Mouse (Mus musculus) embryonic facial prominence, embryonic 10.5 days (tissue): ENCODE data around the gene Hoxc11. TPM values are rescaled to one million over a fixed set of nuclear protein-coding genes. Genes with fewer than 3 reads are reported as not detected.

Source experiments
- DNase-seq: peaks from one replicate; pipeline ENCODE4 v3.0.0-alpha.2; 2017; ENCODE audit warnings: low spot score
- H3K27ac ChIP-seq: fragments of 300-500 bp; sonication (generic); replicated peaks from 2 replicates; pipeline ENCODE4 v1.5.1; 2016; ENCODE audit warnings: mild to moderate bottlenecking
- H3K27me3 ChIP-seq: fragments of 300-500 bp; sonication (generic); replicated peaks from 2 replicates; pipeline ENCODE4 v1.6.1; 2016; ENCODE audit warnings: low read depth, mild to moderate bottlenecking; ENCODE audit not compliant: poor library complexity, severe bottlenecking
- H3K36me3 ChIP-seq: fragments of 300-500 bp; sonication (generic); replicated peaks from 2 replicates; pipeline ENCODE4 v1.6.1; 2016; ENCODE audit warnings: mild to moderate bottlenecking, moderate library complexity
- H3K4me1 ChIP-seq: fragments of 300-500 bp; sonication (generic); 2 replicates; pipeline ENCODE4 v1.6.1; 2016
- H3K4me3 ChIP-seq: fragments of 300-500 bp; sonication (generic); 2 replicates; pipeline ENCODE4 v1.5.1; 2016; ENCODE audit warnings: mild to moderate bottlenecking, moderate library complexity
- H3K9me3 ChIP-seq: fragments of 300-500 bp; sonication (generic); 2 replicates; pipeline ENCODE4 v1.6.1; 2016; ENCODE audit warnings: mild to moderate bottlenecking
- WGBS: fragments of 180-500 bp; shearing (Covaris S2); methylation state at CpG from one replicate; pipeline ENCODE4 v1.1.7; 2016; 5-methylcytosine and 5-hydroxymethylcytosine counted together
- polyA plus RNA-seq: library from polyadenylated mRNA; unstranded; fragments of >200 nt; fragmentation: Nextera tagmentation; extraction: Ambion mirVana; gene quantifications from 2 replicates; pipeline ENCODE4 v1.2.1, GENCODE M21; 2016

The Hoxc11 gene
- polyA plus RNA-seq, 1 experiment from 2014 or later = not detected

- DNase-seq = no peak
- Histone ChIP-seq H3K9me3 (no peaks in the 10 kb centered on the region), H3K27ac (no peak overlapping the region), H3K36me3 (no peaks in the 10 kb centered on the region), H3K4me1 (peaks cover 7% of the 10 kb centered on the region; the same call in 1 of the 2 replicates), H3K27me3 (peaks cover 100% of the 10 kb centered on the region), H3K4me3 (no peak overlapping the region)
- WGBS = 2% methylated on average over 13 of the region's 13 CpGs
These were observed 8.3 kb downstream of the Hoxc11 start for GRCm38 (mm10) chr15:102962492-102962891.

GRCm38 (mm10) chr15:102963259-102963658 is 9.0 kb downstream of the Hoxc11 start:
- Histone ChIP-seq H3K27me3 (peaks cover 100% of the 10 kb centered on the region), H3K36me3 (no peaks in the 10 kb centered on the region), H3K9me3 (no peaks in the 10 kb centered on the region), H3K4me1 (peaks cover 7% of the 10 kb centered on the region; the same call in 1 of the 2 replicates), H3K27ac (no peak overlapping the region), H3K4me3 (no peak overlapping the region)
- DNase-seq = no peak
- WGBS = 2% methylated on average over 8 of the region's 8 CpGs

- WGBS = 1% methylated on average over 28 of the region's 28 CpGs
- H3K4me3 ChIP-seq = no peak overlapping the region
These were observed 9.7 kb downstream of the Hoxc11 start for GRCm38 (mm10) chr15:102963671-102964640.

GRCm38 (mm10) chr15:102965003-102965891 is 11.0 kb downstream of the Hoxc11 start:
- DNase-seq = peak; percentile 58
- Histone ChIP-seq H3K36me3 (no peaks in the 10 kb centered on the region), H3K27me3 (peaks cover 100% of the 10 kb centered on the region), H3K9me3 (no peaks in the 10 kb centered on the region), H3K4me1 (peaks cover 7% of the 10 kb centered on the region; the same call in 1 of the 2 replicates), H3K27ac (no peak overlapping the region), H3K4me3 (no peak overlapping the region)
- WGBS = 2% methylated on average over 26 of the region's 26 CpGs

More at GRCm38 (mm10) chr15:102963671-102964640, 9.7 kb downstream of the Hoxc11 start:
- Histone ChIP-seq H3K27ac (no peak overlapping the region), H3K27me3 (peaks cover 100% of the 10 kb centered on the region), H3K9me3 (no peaks in the 10 kb centered on the region), H3K36me3 (no peaks in the 10 kb centered on the region), H3K4me1 (peaks cover 7% of the 10 kb centered on the region; the same call in 1 of the 2 replicates)
- DNase-seq = peak; percentile 74

GRCm38 (mm10) chr15:102965892-102966775 is 11.9 kb downstream of the Hoxc11 start:
- no peaks in the 10 kb centered on the region for H3K9me3 ChIP-seq
- no peak overlapping the region for H3K27ac ChIP-seq
- 3% methylated on average over 30 of the region's 30 CpGs for WGBS
- peak; percentile 90 for DNase-seq
- H3K4me1 ChIP-seq = peaks cover 7% of the 10 kb centered on the region; the same call in 1 of the 2 replicates
- peaks cover 100% of the 10 kb centered on the region for H3K27me3 ChIP-seq
- H3K36me3 ChIP-seq = no peaks in the 10 kb centered on the region
- H3K4me3 ChIP-seq = peak overlapping the region; percentile 27

GRCm38 (mm10) chr15:102966776-102967311 is 12.6 kb downstream of the Hoxc11 start, which contains the start of gene Hoxc10:
Gene Hoxc10, plus strand, starts transcription at chr15:102966796.
- no peak for DNase-seq
- no peaks in the 10 kb centered on the region for H3K9me3 ChIP-seq
- H3K4me3 ChIP-seq = peak within 1 kb of the TSS; percentile 27
- H3K36me3 ChIP-seq = no peaks in the 10 kb centered on the region
- H3K27ac ChIP-seq = no peak within 1 kb of the TSS
- H3K4me1 ChIP-seq = peaks cover 7% of the 10 kb centered on the region; the same call in 1 of the 2 replicates
- peaks cover 100% of the 10 kb centered on the region for H3K27me3 ChIP-seq
- WGBS = 2% methylated on average over 27 of the region's 27 CpGs

- Histone ChIP-seq H3K4me3 (peak within 1 kb of the TSS; percentile 27), H3K27me3 (peaks cover 100% of the 10 kb centered on the region), H3K27ac (no peak within 1 kb of the TSS), H3K9me3 (no peaks in the 10 kb centered on the region), H3K4me1 (peaks cover 7% of the 10 kb centered on the region; the same call in 1 of the 2 replicates), H3K36me3 (no peaks in the 10 kb centered on the region)
- WGBS = 1% methylated on average over 12 of the region's 12 CpGs
- DNase-seq = no peak
These were observed 13.0 kb downstream of the Hoxc11 start, which contains the start of gene Hoxc5 for GRCm38 (mm10) chr15:102967312-102967510. Gene Hoxc5, plus strand, starts transcription at chr15:102967443.

GRCm38 (mm10) chr15:102967511-102968397 is 13.5 kb downstream of the Hoxc11 start:
- WGBS = 2% methylated on average over 34 of the region's 34 CpGs
- Histone ChIP-seq H3K27ac (no peak overlapping the region), H3K9me3 (no peaks in the 10 kb centered on the region), H3K4me1 (peaks cover 7% of the 10 kb centered on the region; the same call in 1 of the 2 replicates), H3K4me3 (no peak overlapping the region), H3K27me3 (peaks cover 100% of the 10 kb centered on the region), H3K36me3 (no peaks in the 10 kb centered on the region)
- DNase-seq = peak; percentile 49

- H3K27me3 ChIP-seq = peaks cover 100% of the 10 kb centered on the region
- no peaks in the 10 kb centered on the region for H3K9me3 ChIP-seq
- DNase-seq = no peak
- no peak overlapping the region for H3K27ac ChIP-seq
- peaks cover 7% of the 10 kb centered on the region; the same call in 1 of the 2 replicates for H3K4me1 ChIP-seq
- 22% methylated on average over 1 of the region's 1 CpGs for WGBS
- H3K4me3 ChIP-seq = no peak overlapping the region
- H3K36me3 ChIP-seq = no peaks in the 10 kb centered on the region
These were observed 15.1 kb downstream of the Hoxc11 start for GRCm38 (mm10) chr15:102969296-102969695.

GRCm38 (mm10) chr15:102970740-102971139 is 16.5 kb downstream of the Hoxc11 start:
- DNase-seq = no peak
- peaks cover 7% of the 10 kb centered on the region; the same call in 1 of the 2 replicates for H3K4me1 ChIP-seq
- H3K9me3 ChIP-seq = no peaks in the 10 kb centered on the region
- WGBS = 2% methylated on average over 12 of the region's 12 CpGs
- no peak overlapping the region for H3K27ac ChIP-seq
- H3K36me3 ChIP-seq = no peaks in the 10 kb centered on the region
- H3K4me3 ChIP-seq = no peak overlapping the region
- peaks cover 100% of the 10 kb centered on the region for H3K27me3 ChIP-seq

- Histone ChIP-seq H3K27me3 (peaks cover 100% of the 10 kb centered on the region), H3K9me3 (no peaks in the 10 kb centered on the region), H3K4me3 (no peak overlapping the region), H3K36me3 (no peaks in the 10 kb centered on the region), H3K4me1 (no peaks in the 10 kb centered on the region), H3K27ac (no peak overlapping the region)
- 2% methylated on average over 21 of the region's 21 CpGs for WGBS
- DNase-seq = no peak
These were observed 18.0 kb downstream of the Hoxc11 start for GRCm38 (mm10) chr15:102972254-102972653.
